Mouse (Mus musculus) thymus, postnatal 14 days (tissue): ENCODE results near the gene Cdk5r1.

Experiments used
- DNase-seq: peaks from one replicate; pipeline ENCODE4 v3.0.0; 2021

The Cdk5r1 gene

DNA sequence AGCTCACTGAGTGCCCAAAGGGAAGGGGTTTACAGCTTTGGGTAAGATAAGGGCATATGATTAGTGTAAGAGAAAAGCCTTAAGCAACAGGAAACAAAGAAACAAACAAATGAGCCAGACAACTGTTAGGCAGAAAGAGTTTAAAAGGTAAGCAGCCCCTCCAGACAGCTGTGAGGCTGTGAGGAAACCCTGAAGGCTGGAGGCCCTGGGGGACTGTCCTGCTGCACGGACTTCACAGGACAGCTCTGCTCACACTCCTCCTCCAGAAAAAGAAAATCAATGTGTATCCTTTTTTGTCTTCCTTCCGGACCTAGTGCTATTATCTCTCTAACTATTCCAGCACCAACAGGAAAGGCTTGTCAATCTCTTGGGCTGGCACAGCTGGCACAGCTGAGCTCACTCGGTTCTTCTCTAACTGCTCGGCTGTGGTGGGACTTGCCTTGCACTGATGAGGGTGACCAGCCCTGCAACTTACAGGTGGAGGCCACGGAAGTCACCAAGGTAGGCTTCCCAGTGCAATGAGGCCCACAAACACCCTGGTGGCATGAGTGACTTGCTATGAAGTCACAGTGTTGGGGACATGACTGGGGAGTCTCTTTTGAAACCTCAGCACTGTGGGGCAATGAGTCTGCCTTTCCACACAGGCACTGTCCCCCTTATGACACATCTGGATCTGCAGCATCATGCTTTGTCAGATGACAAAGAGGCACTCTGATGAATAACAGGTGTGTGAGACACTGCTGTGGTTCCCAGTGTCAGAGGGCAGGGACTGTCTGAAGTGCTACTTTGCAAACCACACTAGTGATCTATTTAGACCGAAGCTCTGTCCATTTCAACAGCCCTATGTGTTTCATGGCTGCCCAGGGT is 27.9 kb downstream of the Cdk5r1 start:
- peak; percentile 65 for DNase-seq

DNA sequence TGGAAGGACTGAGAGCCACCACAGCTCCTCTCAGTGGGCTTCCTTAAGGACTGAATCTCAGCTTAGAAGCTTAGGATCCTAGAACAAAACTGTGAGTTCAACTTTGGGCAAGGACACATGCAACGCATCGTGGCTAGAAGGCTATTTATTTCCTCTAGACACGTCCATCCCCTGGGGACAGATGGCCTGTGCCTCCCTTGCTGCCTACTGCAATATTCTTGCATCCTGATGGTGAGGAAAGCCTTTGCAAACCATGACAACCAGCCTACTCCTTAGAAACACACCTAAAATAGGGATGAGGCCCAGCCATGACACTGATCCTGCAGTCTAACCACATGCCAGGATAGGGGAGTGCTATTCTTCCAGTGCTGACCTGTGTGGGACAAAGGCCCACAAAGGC is 28.8 kb downstream of the Cdk5r1 start:
- no peak for DNase-seq

DNA sequence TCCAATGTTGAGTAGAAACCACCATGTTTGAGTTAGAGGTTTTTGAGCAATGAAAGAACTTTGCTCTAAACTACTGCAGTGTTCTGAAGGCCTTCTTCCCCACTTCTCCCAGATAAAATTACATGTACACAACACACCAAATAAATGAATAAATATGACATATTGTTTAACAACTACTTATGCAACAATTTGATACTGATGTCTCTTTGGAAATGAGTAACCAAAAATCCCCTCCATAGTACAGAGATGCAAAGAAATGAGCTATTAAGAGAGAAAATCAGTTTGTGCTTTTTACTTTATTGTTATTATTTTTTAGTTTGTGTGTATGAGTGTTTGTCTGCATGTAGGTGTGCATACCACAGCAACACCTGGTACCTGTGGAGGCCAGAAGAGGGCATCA is 29.7 kb downstream of the Cdk5r1 start:
- DNase-seq, result no peak

DNA sequence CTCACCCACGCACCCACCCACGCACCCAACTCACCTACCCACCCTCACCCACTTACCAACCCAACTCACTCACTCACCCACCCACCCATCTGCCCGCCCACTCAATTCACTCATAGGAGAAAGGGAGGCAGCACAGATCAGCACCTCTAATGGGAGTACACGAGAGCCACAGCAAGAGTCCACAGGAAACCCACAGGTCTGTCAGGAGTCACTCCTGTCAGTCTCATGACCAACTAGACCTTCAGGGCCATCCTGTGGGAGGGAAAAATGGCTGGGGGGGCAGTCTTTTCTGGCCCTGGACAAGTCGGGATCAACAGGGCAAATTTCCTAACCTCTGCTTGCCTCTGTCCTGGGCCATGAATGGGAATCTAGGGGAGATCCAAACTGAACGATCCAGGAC is 31.0 kb downstream of the Cdk5r1 start:
- DNase-seq, result no peak

DNA sequence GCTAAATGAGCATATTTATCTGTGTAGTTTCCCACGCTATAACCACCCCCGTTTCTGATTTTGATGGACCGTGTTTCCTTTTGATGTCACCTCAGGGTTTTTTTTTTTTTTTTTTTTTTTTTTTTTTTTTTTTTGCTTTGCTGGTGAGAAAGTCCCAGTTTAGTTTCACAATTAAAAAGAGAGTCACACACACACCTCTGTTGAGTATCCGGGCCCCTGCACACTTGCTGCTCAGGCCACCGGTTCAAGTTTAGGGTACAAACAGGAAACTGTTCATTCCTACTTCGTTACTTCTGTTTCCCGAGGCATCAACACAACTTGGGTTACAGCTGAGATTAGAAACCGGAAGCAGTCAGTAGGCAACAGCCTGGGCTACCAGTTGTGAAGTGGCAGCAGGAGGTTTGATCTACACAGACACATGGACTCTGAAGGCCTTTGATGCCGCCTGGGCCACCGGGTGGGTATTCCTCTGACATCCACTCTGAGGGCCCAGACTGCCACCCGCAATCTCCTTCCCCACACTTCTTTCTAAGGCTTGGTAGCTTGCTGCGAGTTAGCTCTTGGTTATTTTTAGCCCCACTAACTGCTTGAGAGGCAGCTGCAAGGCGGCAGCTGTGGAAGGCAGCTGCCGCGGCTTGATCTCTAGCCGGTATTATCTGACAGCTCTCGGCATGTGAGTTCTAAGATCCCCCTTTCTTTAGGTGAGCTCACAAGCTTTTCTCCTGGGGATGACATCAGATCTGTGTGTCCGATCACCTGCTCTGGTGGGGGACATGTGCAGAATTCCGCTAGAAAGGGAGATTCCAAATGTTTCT is 31.7 kb downstream of the Cdk5r1 start:
- peak; percentile 76 for DNase-seq

DNA sequence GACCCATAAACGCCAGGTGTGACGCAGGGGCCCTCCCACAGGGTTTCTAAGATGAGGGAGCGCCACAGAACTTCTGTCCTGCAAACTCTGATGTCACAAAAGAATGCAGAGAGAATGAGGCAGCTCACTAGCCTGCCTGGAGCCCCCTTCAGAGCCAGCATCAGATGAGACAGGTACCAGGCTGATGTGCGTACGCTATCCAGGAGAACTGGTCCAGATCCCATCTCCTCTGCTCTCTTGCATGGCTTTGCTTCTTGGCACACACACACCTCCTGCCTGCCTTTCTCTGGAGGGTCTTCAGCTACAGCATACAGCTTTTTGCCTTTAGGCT is 32.3 kb downstream of the Cdk5r1 start:
- DNase-seq, result no peak

DNA sequence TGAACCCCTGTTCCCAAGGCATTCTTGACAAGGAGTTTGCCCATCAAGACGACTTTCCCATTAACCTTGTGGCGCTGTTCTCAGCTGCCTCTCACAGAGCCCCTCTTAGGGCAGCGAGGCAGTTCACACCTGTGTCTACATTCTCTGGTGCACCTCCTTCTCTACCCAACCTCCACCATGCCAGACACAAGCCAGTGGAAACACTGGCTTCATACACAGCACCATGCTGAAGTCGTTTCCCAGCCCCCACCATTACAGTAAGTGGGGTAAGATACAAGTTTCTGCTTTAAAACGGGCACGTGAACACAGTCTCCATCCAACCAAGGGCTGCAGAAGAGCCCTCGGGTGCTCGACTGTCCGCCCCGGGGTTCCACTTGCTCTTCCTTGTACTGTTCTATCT is 33.3 kb downstream of the Cdk5r1 start:
- DNase-seq, result peak; percentile 59

DNA sequence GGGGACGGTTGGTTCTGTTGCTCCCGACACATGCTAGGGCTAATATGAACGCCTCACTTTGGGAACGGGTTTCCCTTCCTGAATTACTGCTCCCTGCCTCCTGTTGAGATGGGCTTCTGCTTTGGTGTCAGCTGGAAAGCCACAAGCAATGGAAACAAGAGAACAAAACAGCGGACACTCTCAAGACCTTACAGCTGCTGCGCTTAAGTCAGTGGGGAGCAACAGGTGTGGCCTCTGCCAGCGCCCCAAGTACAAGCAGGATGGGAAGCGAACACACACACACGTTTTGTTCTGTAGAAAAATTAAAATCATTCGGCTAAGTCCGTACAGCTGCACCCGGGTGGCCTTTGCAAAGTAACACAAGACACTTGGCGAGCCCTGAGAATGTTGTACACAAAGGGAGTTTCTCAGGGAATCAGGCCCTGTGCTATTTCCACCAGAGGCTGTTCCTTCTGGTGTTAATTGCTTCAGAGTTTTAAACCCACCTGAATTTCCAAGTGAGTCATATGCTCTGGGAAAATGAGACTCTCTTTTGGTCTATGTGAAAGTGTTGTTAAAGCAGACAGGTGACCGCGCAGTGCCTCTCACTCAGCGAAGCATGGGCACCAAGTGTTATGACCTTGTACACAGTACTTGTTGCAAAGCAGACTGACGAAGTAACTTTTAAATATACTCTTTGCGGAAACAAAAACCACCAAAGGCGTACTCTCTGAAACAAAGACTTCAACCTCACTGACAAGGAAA is 35.7 kb downstream of the Cdk5r1 start:
- DNase-seq, result peak; percentile 64

DNA sequence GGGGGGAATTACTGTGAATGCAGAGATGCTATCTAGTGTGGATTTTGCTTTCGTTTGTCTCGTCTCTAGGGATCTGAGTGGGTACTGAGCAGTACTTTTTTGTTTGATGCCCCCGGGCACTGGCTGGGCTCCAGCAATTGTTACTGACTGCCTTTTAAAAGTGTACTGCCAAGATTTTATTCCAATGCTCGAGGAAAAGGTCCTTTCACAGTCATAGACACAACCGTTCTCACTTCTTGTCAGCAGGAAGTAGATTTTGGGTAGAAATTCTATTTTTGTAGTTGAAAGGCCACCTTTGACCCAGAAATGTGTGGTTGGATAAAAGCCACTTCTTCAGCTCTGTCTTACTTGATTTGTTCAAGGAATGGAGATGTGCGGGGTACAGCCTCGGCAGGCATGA is 37.0 kb downstream of the Cdk5r1 start:
- DNase-seq, result peak; percentile 32

DNA sequence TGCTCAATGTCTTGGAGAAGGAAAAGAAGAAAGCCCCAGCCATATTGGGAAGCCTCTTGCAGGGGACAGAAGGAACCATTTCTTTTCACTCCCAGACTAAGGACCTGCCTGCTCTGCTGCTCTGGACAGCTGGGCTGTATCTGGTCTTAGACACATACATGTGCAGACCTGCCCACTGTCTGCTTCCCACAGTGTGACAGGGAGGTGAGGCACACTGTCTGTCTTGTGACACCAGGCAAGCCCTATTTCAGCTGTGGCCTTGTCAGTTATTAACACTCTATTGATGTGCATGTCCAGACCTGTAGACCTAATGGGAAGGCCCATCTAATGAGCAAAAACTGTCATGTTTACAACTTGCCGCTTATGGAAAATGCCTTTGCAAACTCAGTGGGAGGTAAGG is 38.5 kb downstream of the Cdk5r1 start:
- no peak for DNase-seq

DNA sequence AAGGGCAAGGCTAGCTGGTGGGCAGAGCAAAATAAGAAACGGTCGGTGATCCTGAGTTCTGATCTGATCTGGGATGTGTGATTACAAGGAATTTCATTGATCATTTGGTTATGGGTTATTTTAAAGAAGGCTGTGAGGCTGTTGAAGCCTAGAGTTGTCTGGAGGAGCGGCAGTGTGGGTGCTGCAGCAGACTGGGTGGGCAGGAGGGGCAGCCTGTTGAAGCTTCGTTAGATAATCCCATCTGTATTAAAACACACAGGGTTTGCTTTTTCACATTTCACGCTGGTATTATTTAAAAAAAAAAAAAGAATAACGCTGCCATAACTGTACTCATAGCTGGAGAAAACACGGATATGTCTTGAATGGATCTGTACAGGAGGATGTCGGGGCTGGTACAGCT is 39.1 kb downstream of the Cdk5r1 start:
- no peak for DNase-seq

DNA sequence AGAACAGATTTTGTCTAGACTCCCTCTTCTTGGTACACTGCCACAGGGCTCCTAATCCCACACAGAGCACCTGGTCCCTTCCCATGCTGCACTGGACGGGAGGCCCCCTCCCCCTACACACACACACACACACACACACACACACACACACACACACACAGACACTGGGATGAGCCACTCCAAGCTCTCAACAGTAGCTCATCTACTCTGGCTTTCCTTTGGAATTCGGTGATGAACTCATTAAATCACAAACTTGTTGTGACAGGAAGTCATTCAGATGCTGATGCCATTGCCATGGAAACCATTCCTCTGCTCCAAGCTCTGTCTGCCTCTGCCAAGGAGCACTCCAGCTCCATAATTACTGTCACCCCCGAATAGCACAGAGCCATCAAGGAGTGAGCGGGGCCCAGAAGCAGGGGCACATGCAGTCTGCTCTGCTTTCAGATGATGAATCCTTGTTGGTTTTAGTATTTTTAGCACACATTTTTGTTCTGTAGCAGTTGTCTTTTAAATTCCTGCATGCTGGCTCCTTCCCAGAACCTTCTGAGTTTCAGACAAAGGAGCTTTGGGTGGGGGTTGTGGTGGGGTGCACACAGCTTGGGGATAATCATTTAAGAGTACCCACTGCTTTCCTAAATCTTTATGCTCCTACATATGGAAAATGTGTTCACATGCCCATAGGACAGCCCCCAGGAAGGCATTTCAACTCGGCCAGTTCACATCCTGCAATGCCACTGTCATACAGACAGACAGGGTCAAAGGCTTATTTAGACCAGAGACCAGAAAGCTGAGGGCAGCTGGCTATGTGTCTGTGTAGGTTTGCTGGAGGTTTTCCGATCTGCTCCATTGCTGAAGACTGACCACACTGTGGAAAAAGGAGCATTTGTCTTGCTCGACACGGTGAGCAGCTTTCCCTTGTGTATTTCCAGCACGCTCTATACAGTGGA is 41.9 kb downstream of the Cdk5r1 start:
- no peak for DNase-seq

DNA sequence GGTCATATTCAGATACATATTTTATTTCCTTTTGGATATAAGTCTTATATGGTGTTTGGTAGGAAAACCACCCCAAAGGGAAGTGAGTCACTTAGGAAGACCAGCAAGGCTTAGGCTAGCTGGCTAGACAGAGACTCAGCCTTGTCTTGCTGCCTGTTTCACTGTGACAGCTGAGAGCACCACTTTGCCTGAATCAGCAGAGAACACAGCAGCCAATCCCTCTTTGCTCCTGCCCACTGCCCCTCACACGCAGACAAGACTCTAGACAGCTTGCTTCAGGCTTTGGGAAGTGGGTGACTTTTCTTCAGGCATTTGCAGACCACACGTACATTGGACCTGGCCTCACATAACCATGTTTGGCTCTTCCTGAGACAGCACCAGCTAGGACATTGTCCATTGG is 44.3 kb downstream of the Cdk5r1 start:
- DNase-seq, result no peak

DNA sequence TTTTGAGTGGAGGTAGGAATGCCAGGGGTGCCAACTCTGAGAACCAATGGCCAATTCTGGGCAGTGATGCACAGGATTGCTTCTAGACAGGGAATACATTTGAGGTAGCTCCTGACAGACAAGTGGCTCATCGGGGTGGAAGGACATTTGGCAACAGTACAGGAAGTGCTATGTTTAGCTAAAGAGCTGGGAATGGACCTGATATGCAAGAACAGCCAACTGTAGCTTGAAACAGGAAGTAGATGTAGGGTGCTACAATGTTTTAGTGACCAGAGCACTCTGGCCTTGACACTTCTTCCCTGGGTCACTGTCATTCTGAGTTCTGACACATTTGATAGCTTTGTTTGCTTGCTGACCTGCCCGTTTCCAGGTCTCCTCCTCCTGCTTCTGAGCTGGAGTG is 46.0 kb downstream of the Cdk5r1 start:
- DNase-seq, result no peak

DNA sequence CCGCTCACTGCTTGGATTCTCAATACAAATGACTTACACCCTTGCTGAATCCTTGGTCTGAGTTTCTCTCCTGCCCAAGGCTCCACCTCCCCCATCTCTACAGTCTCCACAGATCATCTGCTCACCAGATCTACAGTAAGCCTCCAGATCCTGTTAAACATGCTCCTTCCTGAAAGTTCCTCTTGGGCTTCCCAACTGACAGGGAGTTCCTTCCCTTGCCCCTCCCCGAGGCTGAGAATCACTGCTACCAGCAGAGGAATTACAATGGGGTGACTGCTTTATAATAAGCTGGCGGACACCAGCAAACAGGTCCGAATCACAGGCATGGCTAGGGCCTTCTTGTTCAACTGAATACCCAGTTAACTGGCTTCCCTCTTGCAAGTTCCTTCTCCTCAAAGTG is 46.6 kb downstream of the Cdk5r1 start:
- no peak for DNase-seq

DNA sequence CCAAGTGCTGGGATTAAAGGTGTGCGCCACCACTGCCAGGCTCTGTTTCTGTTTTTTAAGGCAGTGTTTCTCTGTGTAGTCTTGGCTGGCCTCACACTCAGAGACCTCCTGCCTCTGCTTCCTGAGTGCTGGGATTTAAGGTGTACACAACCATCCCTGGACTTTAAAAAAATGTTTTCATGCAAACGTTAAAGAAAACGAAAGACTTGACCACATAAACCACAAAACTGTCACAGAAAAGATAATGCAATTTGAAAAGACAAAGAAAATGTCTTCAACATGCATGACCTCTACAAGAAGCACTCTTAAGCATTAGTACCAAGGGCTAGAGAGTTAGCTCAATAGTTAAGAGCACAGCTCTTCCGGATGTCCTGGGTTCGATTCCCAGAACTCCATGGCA is 47.4 kb downstream of the Cdk5r1 start:
- no peak for DNase-seq

DNA sequence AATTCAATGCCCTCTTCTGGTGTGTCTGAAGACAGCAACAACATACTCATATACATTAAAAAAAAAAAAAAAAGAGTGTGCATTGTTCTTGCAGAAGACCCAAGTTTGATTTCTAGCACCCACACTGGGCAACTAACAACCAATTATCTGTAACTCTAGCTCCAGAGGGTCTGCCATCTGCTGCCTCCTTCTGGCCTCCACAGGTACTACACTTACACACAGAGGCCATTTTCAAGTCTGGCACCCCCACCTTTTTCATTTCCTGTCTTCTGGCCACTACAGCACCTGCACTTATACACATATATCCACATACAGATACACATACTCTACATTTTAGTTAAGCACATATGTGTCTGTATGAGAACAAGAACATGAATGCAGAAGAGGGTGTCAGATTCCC is 50.9 kb downstream of the Cdk5r1 start:
- DNase-seq, result peak; percentile 59

DNA sequence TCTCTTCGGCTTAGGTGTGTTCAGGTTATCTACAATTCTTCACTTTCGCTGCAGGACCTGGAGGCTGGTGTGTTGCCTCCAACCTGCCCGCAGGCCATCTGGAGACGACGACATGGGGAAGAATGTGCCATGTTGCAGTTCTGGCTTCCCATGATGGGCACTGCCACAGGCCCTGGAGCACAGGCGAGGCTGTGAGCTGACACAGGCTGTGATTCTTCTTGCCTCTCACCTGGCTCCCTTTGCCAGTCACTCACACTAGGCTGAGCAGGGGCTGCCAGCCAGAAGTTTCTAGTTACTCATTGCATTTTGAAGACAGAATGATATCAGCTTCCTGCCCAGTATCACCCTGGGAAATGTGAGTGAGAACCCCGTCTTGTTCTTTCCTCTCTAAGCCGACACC is 52.3 kb downstream of the Cdk5r1 start:
- DNase-seq, result no peak
